Mouse (Mus musculus): ENCODE measurements around the gene Rad51b.
"Not testable (repeated sequence)": the region's sequence is repeated elsewhere in the genome, so short reads cannot be mapped to it uniquely, and the experiment has no call there.

Gene Rad51b

GRCm38 (mm10) chr12:79297121-79297576 lies at the start of gene Rad51b:
TSS of gene Rad51b (plus strand) at chr12:79297282.
- DNase-seq = peak; percentile 46

- DNase-seq = no peak
Observed at GRCm38 (mm10) chr12:79248110-79248509, 49.0 kb upstream of the Rad51b start.

GRCm38 (mm10) chr12:79253294-79254053 lies 43.6 kb upstream of the Rad51b start:
- no peak for DNase-seq

GRCm38 (mm10) chr12:79254975-79255374 lies 42.1 kb upstream of the Rad51b start:
- no peak for DNase-seq

- no peak for DNase-seq
Observed at GRCm38 (mm10) chr12:79260154-79260553, 36.9 kb upstream of the Rad51b start.

DNA sequence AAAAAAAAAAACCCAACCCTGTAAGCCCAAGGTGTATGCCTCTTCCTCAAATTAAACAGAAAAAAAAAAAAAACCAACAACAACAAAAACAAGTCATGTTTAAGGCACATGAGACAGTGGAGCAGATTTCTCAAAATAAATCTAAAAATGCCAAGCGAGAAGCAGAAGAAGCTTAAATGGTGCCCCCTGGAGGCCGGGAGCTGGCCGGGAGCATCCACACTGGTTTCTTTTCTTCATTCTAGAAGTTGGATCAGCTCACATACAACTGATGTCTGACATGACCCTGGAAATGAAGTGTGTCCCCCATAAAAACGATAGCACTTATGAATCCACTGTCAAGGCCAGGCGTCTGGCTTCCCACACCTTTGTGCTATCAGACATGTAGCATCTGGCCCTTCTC lies 36.0 kb upstream of the Rad51b start:
- DNase-seq = no peak

DNA sequence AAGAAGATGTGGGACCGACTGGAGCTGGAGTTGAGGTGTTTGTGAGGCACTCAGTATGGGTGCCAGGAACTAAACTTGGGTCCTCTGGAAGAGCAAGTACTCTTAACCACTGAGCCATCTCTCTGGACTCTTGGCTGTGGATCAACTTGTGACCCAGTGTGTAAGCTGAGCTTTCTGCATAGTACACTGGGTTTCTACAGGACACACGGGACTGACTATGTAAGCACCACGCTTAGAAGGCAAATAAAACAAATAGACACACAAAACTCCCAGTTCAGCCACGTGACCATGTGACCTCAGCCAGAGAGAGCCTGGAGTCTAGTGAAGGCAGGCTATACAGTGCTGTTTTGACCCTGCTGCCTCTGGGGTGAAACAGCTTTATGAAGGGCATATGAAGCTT lies 24.5 kb upstream of the Rad51b start:
- no peak for DNase-seq

GRCm38 (mm10) chr12:79279513-79280115 lies 17.5 kb upstream of the Rad51b start:
- no peak for DNase-seq

- DNase-seq = no peak
Observed at GRCm38 (mm10) chr12:79282595-79282994, 14.5 kb upstream of the Rad51b start.

DNA sequence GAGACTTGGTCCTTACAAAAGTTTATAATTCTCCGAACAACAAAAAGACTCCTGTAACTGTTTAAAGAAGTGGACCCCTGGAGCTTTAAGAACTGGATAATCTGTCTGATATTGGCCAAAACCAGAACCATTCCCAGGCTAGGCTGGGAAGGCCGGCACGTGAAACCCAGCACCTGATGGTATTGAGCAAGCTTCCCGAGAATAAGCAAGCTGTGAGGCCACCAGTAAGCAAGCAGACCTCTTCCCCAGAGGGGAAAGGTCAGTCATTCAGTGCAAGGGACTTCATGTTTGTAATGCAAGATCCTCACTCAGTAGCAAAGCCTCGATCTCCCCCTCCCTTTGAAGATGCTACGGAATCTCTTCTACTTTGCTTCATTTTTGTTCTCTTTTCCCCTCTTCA lies 4.2 kb upstream of the Rad51b start:
- no peak for DNase-seq

DNA sequence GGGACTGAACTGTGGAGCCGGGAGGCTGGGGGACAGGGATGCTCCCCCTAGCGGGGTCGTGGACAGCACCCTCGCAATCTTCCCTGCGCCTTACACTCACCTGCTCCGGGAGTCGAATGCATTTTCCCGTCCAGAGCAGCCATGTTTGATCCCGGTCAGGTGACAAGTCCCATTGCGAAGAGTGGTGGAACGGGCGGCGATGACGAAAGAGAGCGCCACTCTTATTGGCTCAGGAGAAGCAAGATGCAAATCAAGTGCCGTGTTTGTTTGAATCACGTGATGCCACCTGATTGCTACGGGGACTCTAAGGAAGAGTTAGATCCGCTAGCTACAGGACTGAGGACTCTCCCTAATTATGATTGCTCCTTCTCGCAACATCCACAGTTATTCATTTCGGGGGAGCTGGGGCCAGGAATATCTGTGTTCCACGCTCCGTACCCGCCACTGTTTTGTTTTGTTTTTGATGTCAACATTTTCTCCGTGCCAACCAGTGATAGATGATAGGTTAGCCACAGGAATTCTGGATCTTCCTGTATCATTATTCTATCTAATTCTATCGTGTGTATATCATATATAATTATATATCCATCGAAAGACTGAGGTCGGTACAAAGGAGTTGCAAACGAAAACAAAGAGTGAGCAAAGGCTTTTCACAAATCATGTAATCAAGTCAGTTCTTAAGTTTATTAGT lies 811 bp upstream of the Rad51b start, which contains the start of gene Zfyve26:
TSS of gene Zfyve26 (minus strand) at position 179 of the 691 bp plus-strand sequence.
- peak; percentile 87 for DNase-seq

DNA sequence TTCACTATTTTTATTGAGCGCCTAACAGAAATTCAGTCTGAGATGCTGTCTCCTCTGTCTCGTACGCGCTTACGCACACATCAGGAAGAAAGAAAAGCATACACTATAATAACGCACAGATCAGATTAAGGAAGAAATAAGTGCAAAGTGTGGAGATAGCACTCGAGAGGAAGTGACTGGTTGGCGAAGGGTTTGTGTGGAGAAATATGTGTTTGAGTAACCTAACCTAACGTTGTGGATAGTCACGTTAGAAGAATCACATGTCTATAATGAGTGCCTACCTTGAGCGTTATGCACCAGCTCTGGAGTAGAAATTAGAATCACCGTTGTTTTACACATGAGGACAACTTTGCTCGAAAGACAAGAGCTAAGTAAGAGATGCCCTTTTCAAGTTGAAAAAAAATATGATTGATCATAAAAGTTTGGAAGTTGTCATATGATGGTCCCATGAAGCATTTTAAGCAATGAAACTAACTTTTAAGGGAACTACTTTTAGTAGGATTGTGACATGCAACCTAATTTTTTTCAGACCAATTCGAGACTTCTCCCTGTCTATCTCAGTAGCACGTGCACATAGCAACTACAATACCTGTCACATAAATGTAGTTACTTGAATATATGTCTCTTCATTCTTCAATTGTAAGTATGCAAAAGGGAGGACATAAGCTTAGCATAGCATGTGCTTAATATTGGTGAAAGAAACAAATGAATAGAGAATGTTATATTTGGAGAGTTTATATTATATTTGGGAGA lies 978 bp downstream of the Rad51b start:
- no peak for DNase-seq

DNA sequence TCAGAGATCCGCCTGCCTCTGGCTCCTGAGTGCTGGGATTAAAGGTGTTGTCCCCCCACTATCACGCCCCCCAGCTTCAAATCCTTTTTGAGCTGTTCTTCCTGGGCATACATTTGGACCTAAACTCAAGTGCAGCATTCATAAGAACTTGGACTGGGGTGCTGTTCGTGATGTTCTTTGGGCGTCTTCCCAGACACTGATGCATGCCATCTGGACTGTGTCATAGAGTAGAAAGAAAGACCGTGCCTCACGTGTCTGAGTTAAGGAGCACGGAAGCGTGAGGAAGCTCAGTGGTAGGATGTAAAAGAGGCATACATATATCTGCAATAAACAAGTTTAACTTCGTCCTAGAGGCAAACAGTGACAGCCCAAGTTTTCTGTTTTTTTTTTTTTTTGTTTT lies 4.7 kb downstream of the Rad51b start:
- DNase-seq = no peak

- DNase-seq = no peak
Observed at GRCm38 (mm10) chr12:79305131-79305530, 8.0 kb downstream of the Rad51b start.

DNA sequence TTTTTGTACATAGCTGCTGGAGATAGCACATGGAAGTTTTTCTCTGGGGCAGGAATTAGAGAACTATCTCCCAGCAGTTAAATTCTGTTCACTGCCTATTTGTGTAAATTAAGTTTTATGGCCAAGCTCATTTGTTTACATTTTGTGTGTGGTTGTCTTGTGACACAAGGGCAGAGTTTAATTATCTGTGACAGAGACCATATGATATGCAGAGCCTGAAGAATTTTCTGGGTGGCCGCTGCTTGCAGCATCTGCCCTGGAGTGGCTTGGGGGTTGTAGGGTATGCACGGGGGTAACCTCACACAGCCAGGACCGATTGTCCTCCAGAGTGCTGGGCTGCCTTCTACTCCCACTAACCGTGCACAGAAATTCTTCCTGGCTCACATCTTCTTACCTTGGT lies 8.9 kb downstream of the Rad51b start:
- DNase-seq = no peak

- no peak for DNase-seq
Observed at GRCm38 (mm10) chr12:79313721-79314120, 16.6 kb downstream of the Rad51b start.

DNA sequence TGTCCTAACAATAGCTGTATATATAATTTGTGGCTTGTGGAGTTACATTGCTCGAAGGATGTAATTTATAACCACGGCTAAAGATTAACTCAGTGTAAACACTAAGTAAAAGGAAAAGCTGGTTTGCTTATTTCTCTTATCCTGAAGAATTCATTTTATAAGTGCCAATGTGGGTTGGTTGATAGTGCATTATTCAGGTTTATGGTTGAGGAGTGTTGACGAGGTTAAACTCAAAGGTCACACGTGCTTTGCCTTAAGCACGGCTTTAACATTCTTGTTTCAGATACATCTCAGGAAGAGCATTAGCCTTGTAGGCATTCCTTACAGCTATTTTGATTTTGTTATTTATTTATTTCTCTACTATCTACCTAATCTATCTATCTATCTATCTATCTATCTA lies 20.3 kb downstream of the Rad51b start:
- no peak for DNase-seq

DNA sequence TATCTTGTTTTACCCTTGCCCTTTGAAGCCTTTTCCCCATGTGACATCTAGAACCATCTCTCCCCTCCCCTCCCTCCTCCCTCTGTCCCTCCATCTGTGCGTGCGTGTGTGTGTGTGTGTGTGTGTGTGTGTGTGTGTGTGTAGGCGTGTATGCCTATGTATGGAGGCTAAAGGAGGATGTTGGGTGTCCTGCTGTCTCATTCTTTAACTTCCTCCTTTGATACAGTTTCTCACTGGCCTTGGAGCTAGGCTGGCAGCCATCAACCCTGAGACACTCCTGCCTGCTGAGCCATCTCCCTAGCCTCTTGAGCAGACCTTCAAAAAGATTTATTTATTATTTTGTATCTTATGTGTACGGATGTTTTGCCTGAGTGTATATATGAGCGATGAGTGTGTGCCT lies 23.8 kb downstream of the Rad51b start:
- no peak for DNase-seq

DNA sequence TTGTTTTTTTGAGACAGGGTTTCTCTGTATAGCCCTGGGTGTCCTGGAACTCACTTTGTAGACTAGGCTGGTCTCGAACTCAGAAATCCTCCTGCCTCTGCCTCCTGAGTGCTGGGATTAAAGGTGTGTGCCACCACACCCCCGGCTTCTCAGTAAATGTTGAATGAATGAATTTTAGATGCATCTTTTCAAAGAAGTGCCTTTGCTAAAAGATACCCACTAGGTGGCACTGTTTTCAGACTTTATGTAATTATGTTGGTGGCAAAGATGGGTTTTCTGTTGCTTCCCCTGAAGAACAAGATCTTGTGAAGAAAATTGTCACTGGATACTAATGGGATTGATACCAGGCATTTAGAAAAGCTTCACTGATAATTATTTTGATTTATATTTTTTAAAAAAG lies 25.5 kb downstream of the Rad51b start:
- DNase-seq = not testable (repeated sequence)

DNA sequence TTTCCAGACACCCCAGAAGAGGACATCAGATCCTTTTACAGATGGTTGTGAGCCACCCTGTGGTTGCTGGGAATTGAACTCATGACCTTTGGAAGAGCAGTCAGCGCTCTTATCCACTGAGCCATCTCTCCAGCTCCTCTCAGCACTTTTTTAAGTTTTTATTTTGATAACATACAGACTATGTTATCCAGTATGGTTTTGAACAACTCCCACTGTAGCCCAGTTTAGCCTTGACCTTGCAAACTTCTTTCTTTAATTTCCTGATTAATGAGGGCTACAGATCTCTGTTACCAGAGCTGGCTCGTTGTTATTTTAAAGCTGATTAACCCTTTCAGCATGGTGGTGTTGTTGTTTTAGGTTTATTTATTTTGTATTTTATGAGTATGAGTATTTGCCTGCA lies 29.2 kb downstream of the Rad51b start:
- no peak for DNase-seq

DNA sequence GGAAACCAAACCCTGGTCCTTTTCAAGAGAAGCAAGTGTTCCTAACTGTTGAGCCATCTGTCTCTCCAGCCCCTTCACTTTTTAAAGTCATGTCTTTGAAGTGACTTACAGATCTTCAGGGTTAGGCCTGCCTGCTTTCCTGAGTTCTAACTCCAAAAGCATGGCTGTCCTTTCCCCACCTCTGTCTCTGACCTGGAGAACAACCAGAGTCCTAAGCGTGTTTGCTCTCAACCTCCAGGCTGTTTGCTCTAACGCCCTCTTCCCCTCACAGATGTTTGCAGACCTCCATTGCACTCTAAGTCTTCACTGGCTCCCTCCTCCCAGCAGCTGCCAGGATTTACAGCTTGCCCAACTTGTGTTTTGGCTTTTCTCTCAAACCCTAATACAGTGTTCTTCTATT lies 29.7 kb downstream of the Rad51b start:
- DNase-seq = no peak

GRCm38 (mm10) chr12:79327868-79328267 lies 30.8 kb downstream of the Rad51b start:
- DNase-seq = no peak

GRCm38 (mm10) chr12:79330571-79330970 lies 33.5 kb downstream of the Rad51b start:
- no peak for DNase-seq

All from cerebellum, adult 11 months (tissue).